Mouse (Mus musculus): Measurements from ENCODE around the gene Loxl3.

Loxl3 gene

GRCm38 (mm10) chr6:83086121-83087035, 52.4 kb downstream of the Loxl3 start, which contains the start of gene Lbx2:
TSS of gene Lbx2 (plus strand) at chr6:83086367.
- no peak for DNase-seq (ENCODE audit: low spot score)

- no peak for DNase-seq (ENCODE audit: low spot score)
Observed at GRCm38 (mm10) chr6:83087205-83087925, 53.4 kb downstream of the Loxl3 start.

- no peak for DNase-seq (ENCODE audit: low spot score)
Observed at GRCm38 (mm10) chr6:83087926-83088260, 53.9 kb downstream of the Loxl3 start.

GRCm38 (mm10) chr6:83092416-83093127, 58.6 kb downstream of the Loxl3 start:
- no peak for DNase-seq (ENCODE audit: low spot score)

GRCm38 (mm10) chr6:83095968-83096367, 62.0 kb downstream of the Loxl3 start:
- no peak for DNase-seq (ENCODE audit: low spot score)

- no peak for DNase-seq (ENCODE audit: low spot score)
Observed at GRCm38 (mm10) chr6:83098411-83098810, 64.4 kb downstream of the Loxl3 start.

- DNase-seq (ENCODE audit: low spot score) = peak; percentile 88
Observed at GRCm38 (mm10) chr6:83101316-83101687, 67.3 kb downstream of the Loxl3 start, which contains the start of the genes Ccdc142 and Gm42688. TSS of gene Ccdc142 (plus strand) at chr6:83101601. TSS of gene Gm42688 (plus strand) at chr6:83101617.

- DNase-seq (ENCODE audit: low spot score) = peak; percentile 74
Observed at GRCm38 (mm10) chr6:83101688-83102556, 67.9 kb downstream of the Loxl3 start.
